Mouse (Mus musculus): ENCODE measurements around the gene Litaf.

GRCm38 (mm10) chr16:11090836-11091570 lies 25.0 kb upstream of the Litaf start:
- TF ChIP-seq POLR2A (IDR thresholded peaks at IDR 0.05; ENCODE audit: borderline replicate concordance, low read depth, low read length), result no peak
- no peak for TF ChIP-seq CTCF (IDR thresholded peaks at IDR 0.05; ENCODE audit: low read depth, low read length)

Data from bone marrow macrophage, adult 2 months (primary cell).